Mouse (Mus musculus) brain, embryonic 14.5 days (tissue): ENCODE results near the gene Tsc2.

ENCODE experiments used
- CTCF ChIP-seq: fragments of 200-500 bp; IDR thresholded peaks from 2 replicates; pipeline ENCODE4 v1.5.1; 2012; ENCODE audit warnings: inconsistent platforms, mild to moderate bottlenecking, moderate library complexity, borderline replicate concordance; ENCODE audit not compliant: insufficient read depth, insufficient read length; ENCODE audit errors: extremely low read depth
- POLR2A ChIP-seq: fragments of 200-500 bp; IDR thresholded peaks from 2 replicates; pipeline ENCODE4 v1.6.1; 2012; ENCODE audit warnings: mild to moderate bottlenecking, inconsistent platforms, borderline replicate concordance; ENCODE audit not compliant: poor library complexity, insufficient read depth, insufficient read length, severe bottlenecking; ENCODE audit errors: extremely low read depth

DNA sequence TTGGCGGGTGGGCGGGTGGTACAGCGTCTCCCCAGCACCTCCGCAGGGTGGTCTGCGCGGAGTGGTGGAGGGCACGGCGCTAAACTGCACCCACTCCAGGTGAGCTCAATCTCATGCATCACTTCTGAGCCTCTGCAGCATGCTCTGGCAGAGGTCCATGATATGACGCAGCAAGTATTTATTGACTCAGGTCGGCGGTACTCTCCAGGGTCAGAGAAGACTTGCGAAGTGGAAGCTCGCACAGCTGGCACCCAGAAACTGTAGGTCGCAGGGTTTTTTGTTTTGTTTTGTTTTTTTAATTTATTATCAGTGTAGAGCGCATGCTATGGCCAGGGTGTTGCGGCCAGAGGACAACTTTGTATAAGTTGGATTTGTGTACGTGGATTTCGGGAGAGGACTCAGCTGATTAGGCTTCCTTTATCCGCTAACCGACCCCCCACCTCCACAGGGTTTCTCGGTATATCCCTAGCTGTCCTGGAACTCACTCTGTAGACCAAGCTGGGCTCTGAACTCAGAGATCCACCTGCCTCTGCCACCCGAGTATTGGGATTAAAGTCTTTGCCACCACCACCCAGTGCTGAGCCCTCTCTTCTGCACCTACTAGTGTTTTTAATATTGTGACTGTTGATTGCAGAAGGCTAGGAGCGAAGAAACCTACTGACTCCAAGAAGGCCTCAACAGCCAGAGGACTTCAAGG, 83.4 kb downstream of the Tsc2 start:
- TF ChIP-seq CTCF (no peak), POLR2A (no peak)
